Mouse (Mus musculus): Measurements from ENCODE around the gene Tjp1. TPM values are rescaled to one million over a fixed set of nuclear protein-coding genes. Genes with fewer than 3 reads are reported as not detected.

Tjp1 gene
- polyA plus RNA-seq, 1 experiment = 30.5 TPM

DNA sequence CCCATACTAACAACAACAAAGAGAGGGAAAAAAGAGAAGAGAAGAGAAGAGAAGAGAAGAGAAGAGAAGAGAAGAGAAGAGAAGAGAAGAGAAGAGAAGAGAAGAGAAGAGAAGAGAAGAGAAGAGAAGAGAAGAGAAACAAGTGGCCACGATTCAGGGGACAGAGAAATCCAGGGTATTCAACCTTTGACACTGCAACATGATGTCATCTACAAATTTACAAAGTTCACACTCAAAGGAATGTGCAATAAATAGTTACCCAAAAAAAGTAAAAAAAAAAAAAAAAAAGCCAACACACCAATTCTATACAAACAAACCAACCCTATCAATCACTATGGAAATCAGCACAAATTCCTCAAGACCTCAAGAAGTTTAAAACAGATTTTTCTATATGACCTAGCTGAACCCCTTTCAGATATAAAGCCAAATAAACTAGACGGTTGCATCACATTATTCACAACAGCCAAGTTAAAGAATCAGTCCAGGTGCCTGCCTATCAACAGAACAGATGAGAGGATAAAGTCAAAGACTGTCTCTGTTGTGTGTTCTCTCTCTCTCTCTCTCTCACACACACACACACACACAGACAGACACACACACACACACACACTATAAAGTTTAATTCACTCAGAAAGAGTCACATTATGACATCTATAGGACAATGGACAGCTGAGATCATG, 194.4 kb downstream of the Tjp1 start:
- no peak for TF ChIP-seq GATA1 (IDR thresholded peaks at IDR 0.05; ENCODE audit: low read length)

DNA sequence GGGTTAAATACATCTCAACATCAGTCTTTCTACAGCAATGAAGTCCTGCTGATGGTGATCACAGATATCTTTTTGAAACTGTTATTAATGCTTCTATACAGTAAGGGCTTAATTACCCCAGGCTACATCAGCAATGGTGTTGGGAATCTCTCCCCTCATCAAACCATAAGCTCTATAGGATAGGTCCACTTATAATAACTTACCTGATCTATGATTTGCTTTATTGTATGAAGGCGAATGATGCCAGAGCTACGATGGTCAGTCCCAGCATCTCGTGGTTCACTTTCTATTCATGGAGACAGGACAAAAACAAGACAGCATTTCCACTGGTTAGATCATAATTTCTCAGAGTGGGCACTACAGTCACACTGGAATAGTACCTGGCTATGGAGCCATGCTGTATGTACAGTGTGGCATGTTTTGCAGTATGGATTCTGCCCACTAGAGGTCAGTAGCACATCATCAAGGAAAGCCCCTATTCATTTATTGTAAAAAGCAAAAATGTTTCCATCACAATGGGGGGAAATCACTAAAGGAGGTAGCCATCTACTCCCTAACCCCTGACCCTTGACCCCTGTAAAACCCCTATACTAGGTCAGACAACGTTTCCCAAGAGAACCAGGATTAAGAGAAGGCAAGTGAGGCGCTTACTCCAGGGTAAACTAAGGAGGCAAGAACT, 208.4 kb downstream of the Tjp1 start:
- no peak for TF ChIP-seq GATA1 (IDR thresholded peaks at IDR 0.05; ENCODE audit: low read length)

DNA sequence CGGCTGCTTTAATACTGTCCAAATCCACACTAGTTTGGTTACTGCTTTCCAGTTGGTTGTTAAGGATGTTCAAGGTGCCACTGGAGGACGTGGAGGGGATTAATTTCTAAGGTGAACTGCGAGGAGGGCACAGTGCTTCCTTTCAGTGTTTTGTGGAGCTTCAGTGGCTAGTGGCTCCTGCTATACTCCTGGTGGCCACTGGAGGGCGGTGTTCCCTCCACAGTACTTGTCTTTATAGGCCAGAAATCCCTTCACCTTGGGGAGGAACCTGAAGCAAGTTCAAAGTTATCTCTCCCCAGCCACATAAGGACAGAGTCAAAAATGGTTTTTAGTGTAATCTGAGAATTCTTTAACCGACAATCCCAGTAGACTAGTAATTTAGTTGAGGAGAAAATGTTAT, 210.2 kb downstream of the Tjp1 start:
- TF ChIP-seq GATA1 (IDR thresholded peaks at IDR 0.05; ENCODE audit: low read length) = no peak

DNA sequence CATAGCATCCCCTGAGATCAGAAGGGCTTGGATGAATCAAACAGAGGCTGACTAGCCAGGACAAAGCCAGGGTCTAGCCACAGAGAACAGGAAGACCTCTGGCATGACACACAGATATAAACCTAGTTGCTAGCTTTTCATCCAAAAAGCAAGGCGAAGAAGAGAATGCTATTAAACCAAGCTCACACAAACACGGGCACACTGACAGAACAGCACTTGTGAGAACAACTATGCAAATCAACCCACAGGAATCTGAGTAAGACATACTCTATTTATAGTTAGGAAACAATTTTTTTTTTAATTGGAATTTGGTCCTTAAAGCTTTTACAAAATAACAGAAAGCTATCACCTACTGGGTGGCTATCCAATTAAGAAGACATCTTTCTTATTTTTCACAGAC, 212.4 kb downstream of the Tjp1 start:
- no peak for TF ChIP-seq GATA1 (IDR thresholded peaks at IDR 0.05; ENCODE audit: low read length)

DNA sequence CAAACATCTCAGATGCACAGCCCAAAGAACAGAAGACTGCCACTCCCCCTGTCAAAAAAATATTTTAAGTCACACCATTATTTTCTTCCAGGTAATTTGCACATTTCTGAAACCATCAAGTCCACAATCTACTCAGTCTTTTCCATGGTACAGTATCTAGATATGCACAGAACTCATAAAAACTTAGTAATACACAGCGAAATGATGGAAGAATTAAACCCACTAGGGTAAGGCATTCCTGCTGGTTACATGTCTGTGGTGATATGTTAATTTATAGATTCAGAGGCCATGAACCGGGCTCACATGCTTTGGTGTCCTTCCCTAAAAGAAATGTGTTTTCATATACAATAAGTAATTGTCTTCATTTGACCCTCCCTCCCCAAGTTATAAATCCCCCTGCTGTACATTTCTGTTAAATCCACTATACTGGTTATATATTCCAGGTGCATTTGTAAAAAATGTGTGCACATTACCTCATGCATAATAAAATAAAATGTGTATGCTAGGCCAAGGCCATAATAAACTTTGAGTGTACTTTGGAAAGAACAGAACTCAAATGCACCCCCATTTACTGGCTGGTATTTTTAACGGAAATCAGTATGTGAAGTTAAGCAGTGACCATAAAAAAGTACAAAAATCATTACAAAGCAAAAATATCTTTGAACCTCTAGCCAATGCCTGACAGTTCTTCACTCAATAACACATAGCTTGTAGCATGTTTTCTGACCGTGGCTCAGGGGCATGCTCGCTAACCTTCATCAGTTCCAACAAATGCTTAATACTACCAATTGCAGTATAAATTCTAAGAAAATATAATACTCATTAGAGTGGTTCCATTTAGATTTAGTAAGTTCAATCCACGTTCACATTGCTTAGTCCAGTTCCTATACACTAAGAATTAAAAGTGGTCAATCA, 230.6 kb downstream of the Tjp1 start:
- TF ChIP-seq GATA1 (IDR thresholded peaks at IDR 0.05; ENCODE audit: low read length) = no peak

DNA sequence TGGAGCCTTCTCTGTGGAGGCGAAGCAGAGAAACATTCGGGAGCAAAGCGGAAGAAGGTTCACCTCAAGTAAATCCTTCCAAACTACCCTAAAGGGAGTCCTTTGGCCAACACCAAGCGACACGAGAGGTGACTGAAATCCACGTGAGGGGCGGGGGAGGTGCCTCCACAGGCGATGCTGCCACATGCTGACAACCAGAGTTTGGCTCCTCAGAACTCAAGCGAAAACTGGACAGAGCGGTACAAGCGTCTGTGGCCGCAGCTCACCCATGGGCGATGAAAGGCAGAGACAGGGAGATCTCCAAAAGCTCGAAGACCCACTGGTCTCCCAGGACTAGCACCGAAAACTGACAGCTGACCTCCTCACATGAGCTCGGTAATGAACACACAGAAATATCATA, 244.7 kb downstream of the Tjp1 start:
- TF ChIP-seq GATA1 (IDR thresholded peaks at IDR 0.05; ENCODE audit: low read length) = no peak

DNA sequence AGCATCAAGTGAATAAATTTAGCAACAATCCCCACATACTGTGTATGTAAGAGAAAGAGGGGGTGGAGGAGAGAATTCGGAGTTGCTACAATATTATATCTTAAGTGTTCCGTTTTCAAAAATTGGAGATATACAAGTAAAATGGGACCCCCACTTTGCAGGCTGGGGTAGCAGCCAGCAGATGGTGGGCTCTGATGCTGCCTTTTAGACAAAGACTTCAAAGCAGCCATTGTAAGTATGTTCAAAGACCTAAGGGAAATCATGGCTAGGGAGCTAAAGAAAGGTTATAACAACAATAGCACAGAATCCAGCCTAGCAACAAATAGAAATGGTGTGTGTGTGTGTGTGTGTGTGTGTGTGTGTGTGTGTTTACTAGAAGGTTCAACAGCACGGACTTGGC, 245.6 kb downstream of the Tjp1 start:
- no peak for TF ChIP-seq GATA1 (IDR thresholded peaks at IDR 0.05; ENCODE audit: low read length)

DNA sequence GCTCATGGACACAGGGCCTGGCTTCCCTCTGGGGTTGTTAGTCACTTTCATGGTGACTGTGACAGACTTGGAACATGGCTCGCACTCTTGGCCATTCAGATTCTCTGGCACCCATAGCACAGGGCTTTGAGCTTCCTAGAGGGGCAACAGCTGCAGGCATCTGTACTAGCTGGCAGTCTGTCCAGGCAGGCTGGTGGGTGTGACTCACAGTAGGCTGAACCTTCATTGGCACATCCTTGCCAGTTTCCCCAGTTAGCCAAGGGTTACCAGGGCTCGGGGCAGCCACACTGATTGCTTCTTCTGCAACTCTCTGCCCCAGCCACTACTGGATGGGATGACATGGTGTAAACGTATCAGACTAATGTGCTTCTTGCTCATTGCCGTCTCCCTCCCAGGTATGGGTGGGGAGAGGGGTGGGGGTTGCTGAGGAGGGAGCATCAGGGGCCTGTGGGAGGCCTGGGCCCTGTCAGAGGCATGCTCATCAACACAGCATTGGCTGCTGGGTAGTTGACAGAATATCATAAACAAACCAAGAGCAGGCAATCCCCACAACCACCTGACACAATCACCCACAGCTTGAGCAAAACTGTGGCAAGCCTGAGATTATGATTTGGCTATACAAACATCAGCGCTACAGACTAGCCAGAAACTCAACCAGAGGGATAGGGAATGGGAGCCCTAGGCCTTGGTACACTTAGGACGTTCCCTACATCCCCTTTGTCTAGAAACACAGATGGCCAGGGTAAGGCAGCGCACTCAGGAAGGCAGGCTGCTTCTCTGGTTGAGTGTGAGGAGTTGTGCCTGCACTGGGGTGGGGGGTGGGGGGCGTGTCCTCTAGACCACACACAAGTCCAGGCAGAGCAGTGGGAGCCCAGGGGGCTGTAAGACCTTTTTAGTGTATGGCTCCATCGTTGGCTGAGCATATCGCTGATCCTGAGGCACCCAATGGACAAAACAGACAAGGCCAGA, 246.4 kb downstream of the Tjp1 start:
- TF ChIP-seq GATA1 (IDR thresholded peaks at IDR 0.05; ENCODE audit: low read length) = no peak

DNA sequence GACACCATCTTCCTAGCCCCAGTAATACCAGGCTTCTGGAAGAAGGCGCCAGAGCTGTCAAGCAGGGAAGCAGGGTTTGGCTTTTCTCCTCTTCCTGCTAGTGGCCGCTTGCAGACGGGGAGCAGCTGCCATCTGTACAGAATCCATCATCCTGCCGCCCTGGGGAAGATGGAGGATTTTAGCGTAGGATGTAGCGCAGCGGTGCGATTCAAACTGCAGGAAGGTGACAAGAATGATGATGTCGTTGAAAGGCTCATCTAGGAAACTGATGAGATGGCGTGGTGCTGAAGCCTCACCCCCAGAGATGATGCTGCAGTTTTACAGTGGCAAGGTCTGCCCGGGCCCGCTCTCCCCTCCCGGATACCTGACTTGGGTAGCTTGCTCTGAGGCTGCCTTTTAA, 248.3 kb downstream of the Tjp1 start:
- no peak for TF ChIP-seq GATA1 (IDR thresholded peaks at IDR 0.05; ENCODE audit: low read length)

DNA sequence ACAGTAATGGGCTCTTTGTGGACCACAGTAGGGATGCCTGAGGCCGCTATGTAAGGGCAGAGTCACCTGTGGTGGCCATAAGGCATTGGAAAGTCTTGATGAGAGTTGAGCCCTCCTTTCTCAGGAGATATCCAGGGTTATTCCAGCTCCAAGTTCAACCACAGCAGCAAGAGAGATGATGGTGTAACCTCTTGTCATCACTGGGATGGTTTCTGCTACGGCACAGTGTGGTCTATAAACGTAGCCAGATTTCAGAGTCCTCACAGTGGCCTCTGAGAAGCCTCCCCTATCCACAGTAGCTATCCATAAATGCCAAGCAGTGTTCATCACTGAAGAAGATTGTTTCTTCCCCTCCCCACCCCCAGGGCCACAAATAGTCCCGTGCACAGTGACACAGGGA, 251.8 kb downstream of the Tjp1 start:
- no peak for TF ChIP-seq GATA1 (IDR thresholded peaks at IDR 0.05; ENCODE audit: low read length)

DNA sequence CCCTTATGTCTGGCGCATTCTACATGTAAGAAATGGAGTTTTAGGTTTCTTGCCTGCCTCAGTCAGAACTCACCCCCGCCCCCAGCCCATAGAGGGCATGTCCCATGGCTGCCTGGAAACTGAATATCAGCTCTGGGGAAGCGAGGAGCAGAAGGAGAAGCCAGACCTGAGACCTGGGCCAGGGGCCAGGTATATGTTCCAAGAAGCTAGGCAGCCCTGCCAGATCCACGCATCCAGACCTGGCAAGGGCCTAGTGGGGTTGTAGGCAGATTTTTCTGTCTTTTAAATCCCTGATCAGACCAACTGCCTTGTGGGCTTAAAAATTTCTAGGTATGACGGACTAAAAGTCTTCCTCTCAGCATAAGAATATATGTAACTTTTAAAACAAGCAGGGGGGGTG, 253.4 kb downstream of the Tjp1 start:
- no peak for TF ChIP-seq GATA1 (IDR thresholded peaks at IDR 0.05; ENCODE audit: low read length)

DNA sequence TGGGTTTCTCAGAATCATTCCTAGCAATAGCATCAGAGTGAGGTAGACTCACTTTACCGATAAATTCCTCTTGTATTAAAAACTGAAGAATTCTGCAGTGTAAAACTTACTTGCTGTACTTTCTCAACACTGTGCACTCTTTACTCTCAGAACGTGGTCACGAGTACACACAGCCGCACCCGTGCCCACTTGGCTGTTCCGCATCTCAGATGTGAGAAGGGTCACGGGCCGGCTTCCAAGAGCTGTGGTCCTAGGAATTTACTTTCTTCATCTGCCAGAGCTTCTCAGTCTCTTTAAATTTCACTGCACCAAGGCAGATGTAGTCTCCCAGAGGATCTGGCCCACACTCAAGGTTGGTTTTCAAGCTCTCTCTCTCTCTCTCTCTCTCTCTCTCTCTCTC, 277.9 kb downstream of the Tjp1 start:
- no peak for TF ChIP-seq GATA1 (IDR thresholded peaks at IDR 0.05; ENCODE audit: low read length)

Other genes starting within 250 kb of the Tjp1 start
- 40.9 and 58.7 TPM in 2 replicates for gene Tarsl2, start 117.1 kb upstream of the Tjp1 start, polyA plus RNA-seq (2012)
- 5.2 and 22.6 TPM in 2 replicates for gene Tm2d3, start 163.4 kb upstream of the Tjp1 start, polyA plus RNA-seq (2012)